In the genomic region with DNA sequence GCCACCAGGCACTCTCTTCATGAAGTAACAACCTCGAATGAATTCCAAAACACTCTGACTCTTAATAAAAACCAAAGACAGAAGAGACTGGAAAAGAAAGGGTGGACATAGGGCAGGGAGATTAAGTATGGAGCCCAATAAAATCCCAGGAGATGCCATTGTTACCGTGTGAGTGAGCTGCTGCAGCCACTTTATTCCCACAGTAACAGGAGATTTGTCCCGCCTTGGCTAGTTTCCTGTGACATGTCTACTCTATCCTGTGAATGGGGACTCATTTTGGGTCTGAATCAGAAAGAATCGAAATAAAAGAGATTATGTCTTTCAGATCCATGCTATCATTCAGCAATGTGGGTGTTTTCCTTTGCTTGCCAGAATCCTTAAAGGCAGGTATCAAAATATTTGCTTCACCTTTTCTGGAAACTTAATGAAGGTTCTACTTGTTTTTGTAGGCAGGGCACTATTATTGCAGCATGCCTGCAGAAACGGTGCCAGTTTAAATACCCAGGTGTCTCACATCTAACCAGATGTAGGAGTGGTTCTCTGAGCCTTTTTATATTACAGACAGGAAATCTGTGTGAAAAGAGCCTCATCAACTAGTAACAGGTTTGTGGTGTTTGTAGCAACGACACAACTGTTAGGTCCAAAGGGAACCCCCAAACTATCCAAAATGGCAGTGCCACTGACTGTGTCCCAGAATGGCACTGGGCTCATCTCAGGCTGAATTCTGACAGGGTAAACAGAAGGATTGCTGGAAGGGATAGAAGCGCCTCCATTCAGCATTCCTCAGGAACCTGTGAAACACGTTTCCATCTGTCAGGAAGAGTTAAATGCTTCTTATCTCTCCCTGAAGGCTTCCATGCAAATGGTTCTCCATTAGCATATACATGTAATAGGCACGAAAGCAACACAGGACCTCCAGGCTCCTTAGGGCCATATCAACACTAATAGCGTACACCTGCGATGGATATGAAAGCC, we compare ENCODE assay signal across 10 mouse cellular contexts. TPM values are rescaled to one million over a fixed set of nuclear protein-coding genes. Genes with fewer than 3 reads are reported as not detected.
DNase-seq lines count a peak whose midpoint lies in the region; ATAC-seq and TF ChIP-seq lines count a peak whose summit lies in the region.
"Had no signal": no experiment of that assay in that cellular context is flagged by ENCODE, and none has a peak within 500 bp of the region (broad histone marks: within the 10 kb centered on the region; RNA-seq: fewer than 3 reads in every experiment).

No protein-coding gene starts in this region.

- intact Hi-C loops in left cerebral cortex, postnatal 10 days (cut with DNase I) = no loop called here

- no peak for TF ChIP-seq EP300 in liver, postnatal 0 days (IDR thresholded peaks at IDR 0.05; ENCODE audit: low read depth)

- no peak overlapping the region for H3K4me2 ChIP-seq in intestine, embryonic 14.5 days (ENCODE audit: low read length)
- no peak overlapping the region for H3K4me2 ChIP-seq in intestine, postnatal 0 days (replicated peaks; ENCODE audit: low read depth)
- no peak overlapping the region for H3K4me2 ChIP-seq in forebrain, embryonic 15.5 days (replicated peaks)
- H3K4me2 ChIP-seq in liver, postnatal 0 days (ENCODE audit: low read depth, low read length) = 0 out of 2 replicates have a peak overlapping the region, but pooled peaks have one; percentile 75

- 0 out of 2 replicates have a peak, but pooled peaks cover 5% of the 10 kb centered on the region for H3K9me3 ChIP-seq in intestine, embryonic 14.5 days (ENCODE audit: control insufficient read depth, low read length)
- no peaks in the 10 kb centered on the region for H3K9me3 ChIP-seq in intestine, postnatal 0 days (ENCODE audit: control insufficient read depth)
- no peaks in the 10 kb centered on the region for H3K9me3 ChIP-seq in forebrain, embryonic 15.5 days
- no peaks in the 10 kb centered on the region for H3K9me3 ChIP-seq in liver, postnatal 0 days (ENCODE audit: low read length)

- peak overlapping the region; percentile 94 for H3K27ac ChIP-seq in intestine, embryonic 14.5 days (ENCODE audit: low read depth)
- no peak overlapping the region for H3K27ac ChIP-seq in intestine, postnatal 0 days (ENCODE audit: low read depth, low read length)
- H3K27ac ChIP-seq in forebrain, embryonic 15.5 days (replicated peaks) = peak overlapping the region; percentile 25; the same call in 1 of the 2 replicates
- peak overlapping the region; percentile 83 for H3K27ac ChIP-seq in liver, postnatal 0 days (ENCODE audit: low read depth)

- ATAC-seq in intestine, embryonic 14.5 days (replicated peaks; ENCODE audit: low FRiP score, low TSS enrichment, low read depth) = no peak
- ATAC-seq in intestine, postnatal 0 days = no peak
- ATAC-seq in forebrain, embryonic 15.5 days (replicated peaks) = no peak
- no peak for ATAC-seq in liver, postnatal 0 days
- ATAC-seq: Patski had no signal

- no peak overlapping the region for H3K4me3 ChIP-seq in intestine, embryonic 14.5 days (ENCODE audit: low read depth, low read length)
- H3K4me3 ChIP-seq in intestine, postnatal 0 days (ENCODE audit: low read depth, low read length) = no peak overlapping the region
- no peak overlapping the region for H3K4me3 ChIP-seq in forebrain, embryonic 15.5 days
- no peak overlapping the region for H3K4me3 ChIP-seq in liver, postnatal 0 days (ENCODE audit: low read depth, low read length)

- H3K9ac ChIP-seq in intestine, embryonic 14.5 days (ENCODE audit: low read length) = no peak overlapping the region
- H3K9ac ChIP-seq in intestine, postnatal 0 days (ENCODE audit: low read depth, low read length) = no peak overlapping the region
- H3K9ac ChIP-seq in forebrain, embryonic 15.5 days (replicated peaks) = no peak overlapping the region
- no peak overlapping the region for H3K9ac ChIP-seq in liver, postnatal 0 days (replicated peaks)

- H3K36me3 ChIP-seq in intestine, embryonic 14.5 days (ENCODE audit: control insufficient read depth, insufficient read depth, low read length) = no peaks in the 10 kb centered on the region
- H3K36me3 ChIP-seq in intestine, postnatal 0 days (ENCODE audit: control insufficient read depth, insufficient read depth) = no peaks in the 10 kb centered on the region
- no peaks in the 10 kb centered on the region for H3K36me3 ChIP-seq in forebrain, embryonic 15.5 days
- no peaks in the 10 kb centered on the region for H3K36me3 ChIP-seq in liver, postnatal 0 days (replicated peaks; ENCODE audit: insufficient read depth, low read length)

- no peak for DNase-seq in intestine, embryonic 14.5 days (ENCODE audit: low spot score)
- DNase-seq in T-cell, adult 2 months (ENCODE audit: low spot score) = peak; percentile 38
- DNase-seq in liver, postnatal 0 days = no peak
- no peak for DNase-seq in left cerebral cortex, postnatal 10 days (ENCODE audit: extremely low spot score in 1 of 2, low spot score in 2 of 2)
- no peak for DNase-seq in testis, postnatal 14 days (ENCODE audit: low spot score)
- no peak for DNase-seq in adrenal gland, adult 8-10 months
- DNase-seq: lung, adult 2 months had no signal

- H3K4me1 ChIP-seq in intestine, embryonic 14.5 days (replicated peaks; ENCODE audit: control insufficient read depth, insufficient read depth, low read length) = peaks cover 30% of the 10 kb centered on the region
- H3K4me1 ChIP-seq in intestine, postnatal 0 days (replicated peaks; ENCODE audit: control insufficient read depth, insufficient read depth, low read length) = peaks cover 11% of the 10 kb centered on the region; the same call in 1 of the 2 replicates
- H3K4me1 ChIP-seq in forebrain, embryonic 15.5 days = peaks cover 36% of the 10 kb centered on the region
- H3K4me1 ChIP-seq in liver, postnatal 0 days (ENCODE audit: insufficient read depth) = peaks cover 49% of the 10 kb centered on the region

- TF ChIP-seq CTCF in intestine, postnatal 0 days (IDR thresholded peaks at IDR 0.05; ENCODE audit: low read depth) = no peak
- no peak for TF ChIP-seq CTCF in liver, postnatal 0 days (IDR thresholded peaks at IDR 0.05; ENCODE audit: low read depth)

- H3K27me3 ChIP-seq in intestine, embryonic 14.5 days (replicated peaks; ENCODE audit: control insufficient read depth, insufficient read depth, low read length) = no peaks in the 10 kb centered on the region
- H3K27me3 ChIP-seq in intestine, postnatal 0 days (replicated peaks; ENCODE audit: control insufficient read depth, insufficient read depth, low read length) = no peaks in the 10 kb centered on the region
- H3K27me3 ChIP-seq in forebrain, embryonic 15.5 days = no peaks in the 10 kb centered on the region
- H3K27me3 ChIP-seq in liver, postnatal 0 days (ENCODE audit: insufficient read depth, low read length) = no peaks in the 10 kb centered on the region
- H3K27me3 ChIP-seq: Patski had no signal

- WGBS in intestine, embryonic 14.5 days = 56% methylated on average over 11 of the region's 11 CpGs
- WGBS in intestine, postnatal 0 days = 50% methylated on average over 11 of the region's 11 CpGs
- 40% methylated on average over 11 of the region's 11 CpGs for WGBS in forebrain, embryonic 15.5 days
- 65% methylated on average over 11 of the region's 11 CpGs for WGBS in liver, postnatal 0 days (ENCODE audit: insufficient replicate concordance)

RNA-seq across cellular contexts. Expression of a gene that starts 55.5 kb away (rescaled TPM):
- 50.5 and 68.2 TPM in 2 replicates for polyA plus RNA-seq in intestine, embryonic 14.5 days (2014; fragmentation: Nextera tagmentation; extraction: Ambion mirVana)
- 19.3 and 25.4 TPM in 2 replicates for polyA plus RNA-seq in intestine, postnatal 0 days (2015; fragmentation: Nextera tagmentation; extraction: Ambion mirVana)
- polyA plus RNA-seq in forebrain, embryonic 15.5 days (2015; fragmentation: Nextera tagmentation; extraction: Ambion mirVana) = 58.0 and 67.1 TPM in 2 replicates
- 14.1 and 17.2 TPM in 2 replicates for polyA plus RNA-seq in liver, postnatal 0 days (2015; fragmentation: Nextera tagmentation; extraction: Ambion mirVana)
- total RNA-seq in left cerebral cortex, postnatal 10 days (2021) = 10 to 100 TPM; 42.9 to 52.4 TPM
- total RNA-seq in adrenal gland, adult 8-10 months (2022) = 10 to 100 TPM; 38.6 to 65.5 (median 49.7) TPM
